Mouse (Mus musculus) lung, adult 2 months (tissue): ENCODE data around the gene Plscr5.

ENCODE experiments used
- CTCF ChIP-seq: fragments of 200-500 bp; IDR thresholded peaks from 2 replicates; pipeline ENCODE4 v1.5.1; 2011; ENCODE audit warnings: mild to moderate bottlenecking, low read length, control low read depth; ENCODE audit not compliant: insufficient read depth
- POLR2A ChIP-seq: fragments of 200-500 bp; IDR thresholded peaks from 2 replicates; pipeline ENCODE4 v1.6.1; 2011; ENCODE audit warnings: low read depth, mild to moderate bottlenecking, control low read depth, low read length, borderline replicate concordance; ENCODE audit errors: extremely low read depth

DNA sequence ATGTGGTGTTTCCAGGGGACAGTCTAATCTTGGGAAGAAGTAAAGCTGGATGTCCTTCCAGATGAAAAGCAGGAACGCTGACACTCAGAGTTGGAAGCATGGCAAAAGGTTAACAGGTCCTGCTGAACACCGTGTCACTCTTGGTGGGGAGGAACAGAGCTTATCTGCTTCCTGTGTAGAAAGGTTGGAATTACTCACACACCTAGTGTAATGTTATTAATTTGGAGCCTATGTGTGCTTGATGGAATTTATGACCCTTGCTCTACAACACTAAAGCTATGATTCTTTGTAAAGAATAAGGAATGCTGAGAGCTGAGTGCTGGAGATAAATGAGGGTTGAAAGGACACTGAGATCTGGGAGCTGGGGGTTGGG lies 37.1 kb downstream of the Plscr5 start:
- TF ChIP-seq CTCF (no peak), POLR2A (no peak)
